Comparison of ENCODE assay signal across 13 mouse cellular contexts in the genomic region with DNA sequence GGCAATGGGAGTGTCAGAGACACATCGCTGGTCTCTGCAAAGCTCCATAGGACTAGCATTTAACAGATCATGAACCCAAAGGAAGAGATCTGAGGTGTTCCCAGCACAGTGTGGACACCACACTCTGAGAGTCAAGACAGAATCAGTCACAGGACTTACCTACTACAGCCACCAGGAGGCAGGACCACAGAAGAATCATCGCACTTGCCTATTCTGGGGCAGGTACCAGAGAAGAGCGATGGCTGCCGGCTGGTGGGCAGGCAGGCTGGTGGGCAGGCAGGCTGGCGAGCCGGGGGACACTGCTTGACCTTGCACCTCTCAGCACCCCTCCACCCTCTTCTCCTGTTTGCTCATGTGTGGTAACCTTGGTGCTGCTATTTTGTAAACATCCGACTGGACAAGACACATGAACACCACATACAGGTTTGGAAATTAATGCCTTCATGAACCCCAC. TPM values are rescaled to one million over a fixed set of nuclear protein-coding genes. Genes with fewer than 3 reads are reported as not detected.
DNase-seq lines count a peak whose midpoint lies in the region; ATAC-seq and TF ChIP-seq lines count a peak whose summit lies in the region.
"Had no signal": no experiment of that assay in that cellular context is flagged by ENCODE, and none has a peak within 500 bp of the region (broad histone marks: within the 10 kb centered on the region; RNA-seq: fewer than 3 reads in every experiment).

A gene (minus strand): TSS at position 404 of the 454 bp plus-strand sequence.

- WGBS in heart, postnatal 0 days, result 62% methylated on average over 7 of the region's 7 CpGs

- DNase-seq in heart, postnatal 0 days (ENCODE audit: low spot score), result no peak
- no peak for DNase-seq in heart, adult 8-10 months (ENCODE audit: low spot score)
- peak; percentile 47 for DNase-seq in testis, postnatal 10 days (ENCODE audit: low spot score)
- DNase-seq in testis, postnatal 14 days (ENCODE audit: low spot score), result no peak
- DNase-seq in thymus, postnatal 4 days, result peak; percentile 47
- no peak for DNase-seq in frontal cortex, postnatal 10 days (ENCODE audit: low spot score in 2 of 2)
- no peak for DNase-seq in adrenal gland, adult 8-10 months
- DNase-seq: kidney, postnatal 10 days had no signal

- H3K36me3 ChIP-seq in heart, postnatal 0 days (replicated peaks; ENCODE audit: control insufficient read depth, insufficient read depth, low read length), result no peaks in the 10 kb centered on the region
- H3K36me3 ChIP-seq: limb, embryonic 12.5 days; midbrain, embryonic 12.5 days had no signal

- H3K4me3 ChIP-seq in heart, postnatal 0 days (ENCODE audit: low read depth, low read length), result no peak within 1 kb of the TSS
- H3K4me3 ChIP-seq: limb, embryonic 12.5 days; midbrain, embryonic 12.5 days had no signal

- TF ChIP-seq EP300 in heart, postnatal 0 days (IDR thresholded peaks at IDR 0.05; ENCODE audit: low read depth), result no peak

- no peaks in the 10 kb centered on the region; the same call in 1 of the 2 replicates for H3K27me3 ChIP-seq in heart, postnatal 0 days (ENCODE audit: control insufficient read depth, insufficient read depth, low read length)

- H3K27ac ChIP-seq in heart, postnatal 0 days (ENCODE audit: low read depth), result no peak within 1 kb of the TSS
- H3K27ac ChIP-seq: limb, embryonic 12.5 days; midbrain, embryonic 12.5 days had no signal

- H3K4me1 ChIP-seq in heart, postnatal 0 days (ENCODE audit: control insufficient read depth, insufficient read depth), result no peaks in the 10 kb centered on the region

- H3K9ac ChIP-seq in heart, postnatal 0 days (replicated peaks; ENCODE audit: low read depth, low read length), result no peak within 1 kb of the TSS
- H3K9ac ChIP-seq: limb, embryonic 12.5 days; midbrain, embryonic 12.5 days had no signal

- H3K4me2 ChIP-seq in heart, postnatal 0 days (ENCODE audit: low read depth, low read length), result no peak within 1 kb of the TSS
- H3K4me2 ChIP-seq: limb, embryonic 12.5 days; midbrain, embryonic 12.5 days had no signal

- no peak for ATAC-seq in heart, postnatal 0 days (ENCODE audit: insufficient read depth, low read depth)
- peak; percentile 58; the same call in 1 of the 2 replicates for ATAC-seq in common myeloid progenitor, adult 5-6 weeks (replicated peaks; ENCODE audit: low read depth, poor library complexity, severe bottlenecking)
- ATAC-seq: forebrain, embryonic 14.5 days had no signal

- peak; percentile 54 for TF ChIP-seq CTCF in heart, postnatal 0 days (IDR thresholded peaks at IDR 0.05; ENCODE audit: low read depth)

- H3K9me3 ChIP-seq in heart, postnatal 0 days (replicated peaks; ENCODE audit: control insufficient read depth, low read length), result no peaks in the 10 kb centered on the region
- H3K9me3 ChIP-seq: limb, embryonic 12.5 days; midbrain, embryonic 12.5 days had no signal

RNA-seq across cellular contexts. Expression of the gene that starts here (rescaled TPM):
- total RNA-seq in heart, postnatal 0 days (2014; rRNA removed; ENCODE audit: low replicate concordance), result not detected in 2 replicates
- polyA plus RNA-seq in heart, postnatal 0 days (2015; fragmentation: Nextera tagmentation; extraction: Ambion mirVana), result not detected in 2 replicates
- total RNA-seq in heart, adult 8-10 months (2022), result not detected
- not detected in 2 replicates for total RNA-seq in common myeloid progenitor, adult 5-6 weeks (2017)
- total RNA-seq in adrenal gland, adult 8-10 months (2022), result under 1 TPM; 0.14 to 0.28 (median 0.25) TPM
- total RNA-seq: heart, postnatal 14 days had no signal
- polyA plus RNA-seq: forebrain, embryonic 14.5 days; limb, embryonic 12.5 days; midbrain, embryonic 12.5 days had no signal

Comparison
In these comparisons a context has a peak if more than half of its experiments do, and no peak if none do; other contexts are left out.
1. DNase-seq: peak in testis, postnatal 10 days (single experiment) and thymus, postnatal 4 days (single experiment); none in heart, postnatal 0 days (single experiment), heart, adult 8-10 months (single experiment), testis, postnatal 14 days (single experiment), frontal cortex, postnatal 10 days (0 of 2) and adrenal gland, adult 8-10 months (single experiment).
2. Peak in ATAC-seq in common myeloid progenitor, adult 5-6 weeks; RNA of the gene not detected or under 1 TPM.